12 mouse cellular contexts compared by ENCODE assay signal in genomic region chr7:34774020-34774419, GRCm38 (mm10). TPM values are rescaled to one million over a fixed set of nuclear protein-coding genes. Genes with fewer than 3 reads are reported as not detected.
A peak's percentile ranks its signal among the peaks of the same experiment; 100 is the strongest.
DNase-seq lines count a peak whose midpoint lies in the region; ATAC-seq and TF ChIP-seq lines count a peak whose summit lies in the region.
"Had no signal": no experiment of that assay in that cellular context is flagged by ENCODE, and none has a peak within 500 bp of the region (broad histone marks: within the 10 kb centered on the region; RNA-seq: fewer than 3 reads in every experiment).

No protein-coding gene starts in this region.

- no peaks in the 10 kb centered on the region for H3K27me3 ChIP-seq in embryonic facial prominence, embryonic 15.5 days
- no peaks in the 10 kb centered on the region for H3K27me3 ChIP-seq in midbrain, embryonic 13.5 days

- H3K9me3 ChIP-seq in embryonic facial prominence, embryonic 15.5 days (replicated peaks) = no peaks in the 10 kb centered on the region
- no peaks in the 10 kb centered on the region for H3K9me3 ChIP-seq in midbrain, embryonic 13.5 days

- H3K4me3 ChIP-seq in gastrocnemius, adult 2 months = peak overlapping the region; percentile 32
- H3K4me3 ChIP-seq in embryonic facial prominence, embryonic 15.5 days (replicated peaks) = no peak overlapping the region
- no peak overlapping the region for H3K4me3 ChIP-seq in midbrain, embryonic 13.5 days (replicated peaks)

- no peak for TF ChIP-seq CTCF in gastrocnemius, adult 2 months (IDR thresholded peaks at IDR 0.05)

- H3K4me2 ChIP-seq in embryonic facial prominence, embryonic 15.5 days (replicated peaks) = peak overlapping the region; percentile 24; the same call in 1 of the 2 replicates
- H3K4me2 ChIP-seq in midbrain, embryonic 13.5 days (replicated peaks) = peak overlapping the region; percentile 19; the same call in 1 of the 2 replicates

- 33% methylated on average over 13 of the region's 13 CpGs for WGBS in embryonic facial prominence, embryonic 15.5 days
- WGBS in midbrain, embryonic 13.5 days = 53% methylated on average over 13 of the region's 13 CpGs

- ATAC-seq in embryonic facial prominence, embryonic 15.5 days (ENCODE audit: insufficient number of reproducible peaks, low FRiP score, low TSS enrichment, low read depth) = no peak
- no peak for ATAC-seq in midbrain, embryonic 13.5 days
- ATAC-seq in cerebellum, adult (ENCODE audit: insufficient number of reproducible peaks, low FRiP score, low TSS enrichment) = no peak
- ATAC-seq: intestine, postnatal 0 days had no signal

- H3K27ac ChIP-seq in gastrocnemius, adult 2 months = no peak overlapping the region
- H3K27ac ChIP-seq in embryonic facial prominence, embryonic 15.5 days (replicated peaks) = no peak overlapping the region
- H3K27ac ChIP-seq in midbrain, embryonic 13.5 days = peak overlapping the region; percentile 76
- H3K27ac ChIP-seq: macrophage had no signal

- no peak overlapping the region for H3K9ac ChIP-seq in embryonic facial prominence, embryonic 15.5 days
- H3K9ac ChIP-seq in midbrain, embryonic 13.5 days (replicated peaks) = 0 out of 2 replicates have a peak overlapping the region, but pooled peaks have one; percentile 23

- H3K4me1 ChIP-seq in embryonic facial prominence, embryonic 15.5 days = peaks cover 17% of the 10 kb centered on the region
- H3K4me1 ChIP-seq in midbrain, embryonic 13.5 days (replicated peaks) = peaks cover 47% of the 10 kb centered on the region

- DNase-seq in gastrocnemius, adult 2 months = no peak
- DNase-seq in gastrocnemius, postnatal 36 days = no peak
- peak; percentile 32 for DNase-seq in layer of hippocampus, adult 9-10 months (ENCODE audit: low spot score)
- no peak for DNase-seq in retina, embryonic 14.5 days (ENCODE audit: low spot score)
- no peak for DNase-seq in lung, postnatal 4 days
- DNase-seq: cerebellum, adult 2 months; gastrocnemius, postnatal 10 days had no signal

- H3K36me3 ChIP-seq in embryonic facial prominence, embryonic 15.5 days = no peaks in the 10 kb centered on the region
- H3K36me3 ChIP-seq in midbrain, embryonic 13.5 days = no peaks in the 10 kb centered on the region

- intact Hi-C loops in gastrocnemius, adult 2 months (cut with DNase I) = no loop called here
- intact Hi-C loops in gastrocnemius, postnatal 36 days (cut with DNase I) = no loop called here

RNA-seq across cellular contexts. Expression of gene Chst8, which starts 38.5 kb away (rescaled TPM):
- total RNA-seq in gastrocnemius, adult 2 months (2021) = under 1 TPM in 1 of 2 experiments, not detected in 1; 0.75 TPM
- under 1 TPM; 0.44 to 0.69 TPM for total RNA-seq in gastrocnemius, postnatal 36 days (2021)
- polyA plus RNA-seq in embryonic facial prominence, embryonic 15.5 days (2015; fragmentation: Nextera tagmentation; extraction: Ambion mirVana) = 2.7 and 4.2 TPM in 2 replicates
- polyA plus RNA-seq in midbrain, embryonic 13.5 days (2015; fragmentation: Nextera tagmentation; extraction: Ambion mirVana) = 20.5 and 21.2 TPM in 2 replicates
- polyA plus RNA-seq: macrophage had no signal
